Mouse (Mus musculus) lung, postnatal 0 days (tissue): Measurements from ENCODE around the gene Dnah7c. TPM values are rescaled to one million over a fixed set of nuclear protein-coding genes. Genes with fewer than 3 reads are reported as not detected.

Experiments
- ATAC-seq: fragments of 200-750 bp; cut with Nextera tagmentation; 2 replicates; pipeline ENCODE4 v1.8.0; 2017; ENCODE audit warnings: moderate library complexity
- DNase-seq: peaks from one replicate; pipeline ENCODE4 v3.0.0-alpha.2; 2016; ENCODE audit warnings: low spot score
- H3K27ac ChIP-seq: fragments of 300-500 bp; sonication (generic); 2 replicates; pipeline ENCODE4 v1.5.1; 2014; ENCODE audit warnings: antibody characterized with exemption, mild to moderate bottlenecking, low read length, mixed read lengths
- H3K27me3 ChIP-seq: fragments of 300-500 bp; sonication (generic); replicated peaks from 2 replicates; pipeline ENCODE4 v1.6.1; 2014; ENCODE audit warnings: low read length, mixed read lengths; ENCODE audit not compliant: insufficient read depth
- H3K36me3 ChIP-seq: fragments of 300-500 bp; sonication (generic); 2 replicates; pipeline ENCODE4 v1.6.1; 2014; ENCODE audit warnings: low read length, mixed read lengths; ENCODE audit not compliant: insufficient read depth
- H3K4me1 ChIP-seq: fragments of 300-500 bp; sonication (generic); 2 replicates; pipeline ENCODE4 v1.6.1; 2014; ENCODE audit warnings: antibody characterized with exemption, low read depth, low read length, mixed read lengths; ENCODE audit not compliant: insufficient read depth
- H3K4me2 ChIP-seq: fragments of 300-500 bp; sonication (generic); replicated peaks from 2 replicates; pipeline ENCODE4 v1.6.1; 2014; ENCODE audit warnings: low read depth, mild to moderate bottlenecking, low read length, moderate library complexity, mixed read lengths
- H3K4me3 ChIP-seq: fragments of 300-500 bp; sonication (generic); 2 replicates; pipeline ENCODE4 v1.5.1; 2014; ENCODE audit warnings: low read depth, low read length
- H3K9ac ChIP-seq: fragments of 300-500 bp; sonication (generic); replicated peaks from 2 replicates; pipeline ENCODE4 v1.6.1; 2014; ENCODE audit warnings: low read depth, mild to moderate bottlenecking
- H3K9me3 ChIP-seq: fragments of 300-500 bp; sonication (generic); 2 replicates; pipeline ENCODE4 v1.6.1; 2016; ENCODE audit warnings: low read length, mixed read lengths
- CTCF ChIP-seq: IDR thresholded peaks from 2 replicates; pipeline ENCODE4 v1.5.1; 2016; ENCODE audit warnings: antibody characterized with exemption, mild to moderate bottlenecking
- EP300 ChIP-seq: IDR thresholded peaks from 2 replicates; pipeline ENCODE4 v1.6.1; 2016; ENCODE audit warnings: antibody characterized with exemption, mild to moderate bottlenecking, control low read depth
- WGBS: fragments of 180-500 bp; shearing (Covaris S2); extraction: QIAGEN DNeasy Blood & Tissue Kit; methylation state at CpG from one replicate; pipeline ENCODE4 v1.1.7; 2014; 5-methylcytosine and 5-hydroxymethylcytosine counted together
- polyA plus RNA-seq: library from polyadenylated mRNA; unstranded; fragments of >200 nt; fragmentation: Nextera tagmentation; extraction: Ambion mirVana; gene quantifications from 2 replicates; pipeline ENCODE4 v1.2.1, GENCODE M21; 2015

The Dnah7c gene
- polyA plus RNA-seq, 1 experiment from 2014 or later: 0.23 TPM

GRCm38 (mm10) chr1:46817934-46818333 is 392.5 kb downstream of the Dnah7c start:
- Histone ChIP-seq H3K27me3 (no peaks in the 10 kb centered on the region), H3K36me3 (no peaks in the 10 kb centered on the region), H3K4me2 (no peak overlapping the region), H3K9ac (no peak overlapping the region), H3K9me3 (no peaks in the 10 kb centered on the region), H3K4me3 (no peak overlapping the region), H3K4me1 (no peaks in the 10 kb centered on the region), H3K27ac (no peak overlapping the region)
- 93% methylated on average over 5 of the region's 5 CpGs for WGBS
- TF ChIP-seq EP300 (no peak), CTCF (no peak)
- ATAC-seq (no peak), DNase-seq (no peak)

- TF ChIP-seq CTCF (no peak), EP300 (no peak)
- Histone ChIP-seq H3K27ac (no peak overlapping the region), H3K4me1 (no peaks in the 10 kb centered on the region), H3K4me3 (no peak overlapping the region), H3K9ac (no peak overlapping the region), H3K36me3 (0 out of 2 replicates have a peak, but pooled peaks cover 6% of the 10 kb centered on the region), H3K4me2 (no peak overlapping the region), H3K9me3 (no peaks in the 10 kb centered on the region), H3K27me3 (no peaks in the 10 kb centered on the region)
- 79% methylated on average over 4 of the region's 4 CpGs for WGBS
- ATAC-seq: no peak
- DNase-seq: no peak
Measured at GRCm38 (mm10) chr1:46822256-46822972, 397.0 kb downstream of the Dnah7c start.

GRCm38 (mm10) chr1:46830066-46830843 is 404.9 kb downstream of the Dnah7c start:
- WGBS: 84% methylated on average over 2 of the region's 2 CpGs
- no peaks in the 10 kb centered on the region for H3K9me3 ChIP-seq

GRCm38 (mm10) chr1:46831927-46832326 is 406.5 kb downstream of the Dnah7c start:
- H3K4me3 ChIP-seq: no peak overlapping the region
- no peaks in the 10 kb centered on the region for H3K4me1 ChIP-seq
- 87% methylated on average over 5 of the region's 5 CpGs for WGBS
- H3K27me3 ChIP-seq: no peaks in the 10 kb centered on the region
- TF ChIP-seq CTCF: no peak
- no peak for TF ChIP-seq EP300
- H3K27ac ChIP-seq: no peak overlapping the region
- no peaks in the 10 kb centered on the region for H3K9me3 ChIP-seq
- no peaks in the 10 kb centered on the region for H3K36me3 ChIP-seq
- ATAC-seq (no peak), DNase-seq (no peak)
- no peak overlapping the region for H3K4me2 ChIP-seq
- no peak overlapping the region for H3K9ac ChIP-seq

More at GRCm38 (mm10) chr1:46830066-46830843, 404.9 kb downstream of the Dnah7c start:
- H3K4me1 ChIP-seq: no peaks in the 10 kb centered on the region
- ATAC-seq (no peak), DNase-seq (no peak)
- H3K4me3 ChIP-seq: no peak overlapping the region
- H3K27me3 ChIP-seq: no peaks in the 10 kb centered on the region
- TF ChIP-seq EP300 (no peak), CTCF (no peak)
- H3K4me2 ChIP-seq: no peak overlapping the region
- no peak overlapping the region for H3K9ac ChIP-seq
- H3K27ac ChIP-seq: no peak overlapping the region
- H3K36me3 ChIP-seq: 0 out of 2 replicates have a peak, but pooled peaks cover 3% of the 10 kb centered on the region

GRCm38 (mm10) chr1:46843406-46843805 is 418.0 kb downstream of the Dnah7c start:
- Histone ChIP-seq H3K4me3 (no peak overlapping the region), H3K36me3 (no peaks in the 10 kb centered on the region), H3K27me3 (no peaks in the 10 kb centered on the region), H3K9me3 (no peaks in the 10 kb centered on the region), H3K4me1 (no peaks in the 10 kb centered on the region), H3K9ac (no peak overlapping the region), H3K27ac (no peak overlapping the region), H3K4me2 (no peak overlapping the region)
- no peak for DNase-seq
- ATAC-seq: no peak
- TF ChIP-seq EP300: no peak
- no peak for TF ChIP-seq CTCF
- 49% methylated on average over 4 of the region's 4 CpGs for WGBS

GRCm38 (mm10) chr1:46844281-46844680 is 418.9 kb downstream of the Dnah7c start:
- Histone ChIP-seq H3K9me3 (no peaks in the 10 kb centered on the region), H3K4me1 (no peaks in the 10 kb centered on the region), H3K27ac (no peak overlapping the region), H3K36me3 (no peaks in the 10 kb centered on the region), H3K27me3 (no peaks in the 10 kb centered on the region), H3K9ac (no peak overlapping the region), H3K4me2 (no peak overlapping the region), H3K4me3 (no peak overlapping the region)
- no peak for TF ChIP-seq CTCF
- 78% methylated on average over 2 of the region's 2 CpGs for WGBS
- DNase-seq (no peak), ATAC-seq (no peak)
